ENCODE assay signal across 10 mouse cellular contexts in the genomic region with DNA sequence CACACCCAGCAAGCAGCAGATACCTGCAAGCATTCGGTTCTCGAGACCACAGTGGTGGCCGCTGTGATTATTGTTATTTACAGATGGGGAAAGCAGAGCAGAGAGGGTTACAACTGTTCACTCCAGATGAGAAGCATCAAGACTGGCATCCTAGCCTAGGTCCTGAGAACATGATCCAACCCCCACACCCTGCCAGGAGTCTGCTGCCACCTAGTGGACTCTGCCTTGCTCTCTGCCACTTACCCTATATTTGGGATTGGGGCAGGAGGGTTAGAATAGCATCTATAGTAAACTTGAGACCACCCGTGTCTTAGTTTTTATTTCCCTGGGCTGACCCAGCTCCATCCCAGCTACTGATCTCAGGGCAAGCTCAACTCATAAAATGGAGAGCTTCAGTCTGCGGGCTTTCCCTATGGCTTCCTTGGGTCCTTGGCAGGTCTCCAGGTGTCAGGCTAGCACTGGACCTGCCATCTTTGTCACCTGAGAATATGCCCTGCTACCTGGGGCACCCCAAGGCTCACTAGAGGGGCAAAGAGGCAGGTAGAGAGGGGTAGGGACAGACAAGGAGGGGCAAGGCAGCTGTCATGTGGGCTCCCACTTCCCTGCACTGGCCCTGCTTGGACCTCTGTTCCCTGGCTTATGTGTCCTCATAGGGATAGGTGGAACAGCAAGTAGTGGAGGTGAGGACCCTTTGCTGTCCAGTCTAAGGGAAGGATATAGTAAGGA. TPM values are rescaled to one million over a fixed set of nuclear protein-coding genes. Genes with fewer than 3 reads are reported as not detected.
DNase-seq lines count a peak whose midpoint lies in the region; ATAC-seq lines count a peak whose summit lies in the region.
"Had no signal": no experiment of that assay in that cellular context is flagged by ENCODE, and none has a peak within 500 bp of the region (broad histone marks: within the 10 kb centered on the region; RNA-seq: fewer than 3 reads in every experiment).

No protein-coding gene starts in this region.

- peaks cover 5% of the 10 kb centered on the region; the same call in 1 of the 2 replicates for H3K27me3 ChIP-seq in embryonic facial prominence, embryonic 11.5 days (ENCODE audit: control insufficient read depth, insufficient read depth, low read length)

- no peaks in the 10 kb centered on the region; the same call in 1 of the 2 replicates for H3K4me1 ChIP-seq in embryonic facial prominence, embryonic 11.5 days (ENCODE audit: control insufficient read depth, insufficient read depth, low read length)

- H3K4me2 ChIP-seq in embryonic facial prominence, embryonic 11.5 days (ENCODE audit: low read depth, low read length): no peak overlapping the region
- H3K4me2 ChIP-seq: heart, embryonic 13.5 days; neural tube, embryonic 12.5 days had no signal

- H3K27ac ChIP-seq in embryonic facial prominence, embryonic 11.5 days (replicated peaks; ENCODE audit: low read depth, low read length): no peak overlapping the region
- H3K27ac ChIP-seq: heart, embryonic 13.5 days; neural tube, embryonic 12.5 days had no signal

- H3K4me3 ChIP-seq in embryonic facial prominence, embryonic 11.5 days (ENCODE audit: low read depth, low read length): no peak overlapping the region
- H3K4me3 ChIP-seq: heart, embryonic 13.5 days; neural tube, embryonic 12.5 days had no signal

- H3K36me3 ChIP-seq in embryonic facial prominence, embryonic 11.5 days (replicated peaks; ENCODE audit: control insufficient read depth, insufficient read depth, low read depth, low read length): no peaks in the 10 kb centered on the region
- H3K36me3 ChIP-seq: heart, embryonic 13.5 days; neural tube, embryonic 12.5 days had no signal

- H3K9ac ChIP-seq in embryonic facial prominence, embryonic 11.5 days (replicated peaks; ENCODE audit: low read length): no peak overlapping the region
- H3K9ac ChIP-seq: heart, embryonic 13.5 days had no signal

- ATAC-seq in embryonic facial prominence, embryonic 11.5 days (replicated peaks; ENCODE audit: insufficient number of reproducible peaks, low FRiP score, low TSS enrichment, low read depth): no peak

- H3K9me3 ChIP-seq in embryonic facial prominence, embryonic 11.5 days (replicated peaks; ENCODE audit: control insufficient read depth, low read length): no peaks in the 10 kb centered on the region
- H3K9me3 ChIP-seq: heart, embryonic 13.5 days; neural tube, embryonic 12.5 days had no signal

- intact Hi-C loops in left cerebral cortex, postnatal 4 days (cut with DNase I): no loop called here

- 50% methylated on average over 5 of the region's 5 CpGs for WGBS in embryonic facial prominence, embryonic 11.5 days

- peak; percentile 62 for DNase-seq in layer of hippocampus, adult 11-12 months (ENCODE audit: low spot score)
- DNase-seq in layer of hippocampus, postnatal 14 days (ENCODE audit: low spot score in 2 of 2): no peak
- DNase-seq in ES-CJ7 (ENCODE audit: low read depth, low spot score): peak; percentile 60
- peak; percentile 65 for DNase-seq in adrenal gland, postnatal 25 days
- peak; percentile 79 for DNase-seq in embryonic facial prominence, embryonic 11.5 days (ENCODE audit: low spot score)
- peak; percentile 72 for DNase-seq in left cerebral cortex, postnatal 4 days
- peak; percentile 71 for DNase-seq in retina, postnatal 1 day
- DNase-seq in urinary bladder, adult 18-20 months (ENCODE audit: low spot score in 2 of 2): no peak

RNA-seq across cellular contexts. Expression of gene Osbpl5, which starts 2.6 kb away (rescaled TPM):
- total RNA-seq in layer of hippocampus, postnatal 14 days (2021): 10 to 100 TPM; 36.3 to 40.9 TPM
- 22.8 and 37.0 TPM in 2 replicates for total RNA-seq in adrenal gland, postnatal 25 days (2021)
- polyA plus RNA-seq in embryonic facial prominence, embryonic 11.5 days (2014; fragmentation: Nextera tagmentation; extraction: Ambion mirVana): 11.9 and 13.9 TPM in 2 replicates
- 10 to 100 TPM; 67.5 to 84.1 TPM for total RNA-seq in left cerebral cortex, postnatal 4 days (2021)

RNA-seq across cellular contexts. Expression of gene Mrgprg, which starts 12.6 kb away (rescaled TPM):
- not detected for total RNA-seq in layer of hippocampus, postnatal 14 days (2021)
- 0.27 and 0.67 TPM in 2 replicates for total RNA-seq in adrenal gland, postnatal 25 days (2021)
- polyA plus RNA-seq in embryonic facial prominence, embryonic 11.5 days (2014; fragmentation: Nextera tagmentation; extraction: Ambion mirVana): not detected in 2 replicates
- total RNA-seq in left cerebral cortex, postnatal 4 days (2021): not detected
- polyA plus RNA-seq: heart, embryonic 13.5 days; neural tube, embryonic 12.5 days had no signal

RNA-seq across cellular contexts. Expression of gene Mrgpre, which starts 30.1 kb away (rescaled TPM):
- total RNA-seq in layer of hippocampus, postnatal 14 days (2021): 1 to 10 TPM; 5.5 to 6.1 TPM
- total RNA-seq in adrenal gland, postnatal 25 days (2021): 1.4 and 2.0 TPM in 2 replicates
- polyA plus RNA-seq in embryonic facial prominence, embryonic 11.5 days (2014; fragmentation: Nextera tagmentation; extraction: Ambion mirVana): 1.4 and 1.7 TPM in 2 replicates
- total RNA-seq in left cerebral cortex, postnatal 4 days (2021): 10 to 100 TPM; 15.3 to 16.5 TPM

Comparison
In these comparisons a context has a peak if more than half of its experiments do, and no peak if none do; other contexts are left out.
1. DNase-seq: peak in layer of hippocampus, adult 11-12 months (single experiment), ES-CJ7 (single experiment), adrenal gland, postnatal 25 days (single experiment), embryonic facial prominence, embryonic 11.5 days (single experiment), left cerebral cortex, postnatal 4 days (single experiment) and retina, postnatal 1 day (single experiment); none in layer of hippocampus, postnatal 14 days (0 of 2) and urinary bladder, adult 18-20 months (0 of 2).